Mouse (Mus musculus) ES-Bruce4 (cell line): ENCODE measurements at regions not wholly inside any gene's neighbourhood (a gene's known extent, or its start where the extent isn't known, plus 50 kb on each side); places are given as distances from the start of the nearest gene placed in this dataset.

ENCODE experiments used
- CTCF ChIP-seq: IDR thresholded peaks from one replicate; pipeline ENCODE4 v1.8.1; 2011; ENCODE audit warnings: low read depth, low read length
- EP300 ChIP-seq: IDR thresholded peaks from 2 replicates; pipeline ENCODE4 v1.6.1; 2011; ENCODE audit warnings: low read depth, low read length; ENCODE audit not compliant: insufficient read depth
- POLR2A ChIP-seq: IDR thresholded peaks from one replicate; pipeline ENCODE4 v1.8.1; 2011; ENCODE audit warnings: low read length; ENCODE audit not compliant: insufficient read depth

- TF ChIP-seq CTCF (no peak), EP300 (no peak), POLR2A (no peak)
Observed at GRCm38 (mm10) chr2:129904753-129905152, 104.4 kb downstream of the Stk35 start.
